Mouse (Mus musculus) kidney, adult 11 months (tissue): ENCODE data around the gene Maf.

Experiments
- DNase-seq: peaks from one replicate; pipeline ENCODE4 v3.0.0; 2022

Gene Maf

DNA sequence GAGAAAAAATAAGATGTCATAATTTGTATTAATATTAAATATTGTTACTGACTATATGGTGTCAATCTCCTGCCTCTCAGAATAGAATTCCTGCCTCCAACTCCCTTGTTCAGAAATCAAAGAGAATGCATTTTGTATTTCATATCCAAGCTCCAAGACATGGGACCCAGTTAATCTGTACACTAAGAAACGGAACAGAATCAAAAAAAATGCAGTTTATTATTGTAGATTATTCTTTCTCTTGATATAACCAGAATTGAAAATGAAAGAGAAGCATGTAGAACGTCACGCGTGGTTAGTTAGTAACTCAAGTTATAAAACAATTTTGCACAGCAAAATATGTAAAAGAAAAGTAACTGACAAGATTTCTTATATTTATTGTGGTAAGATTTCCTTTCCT lies 4.5 kb downstream of the Maf start:
- DNase-seq, result no peak

DNA sequence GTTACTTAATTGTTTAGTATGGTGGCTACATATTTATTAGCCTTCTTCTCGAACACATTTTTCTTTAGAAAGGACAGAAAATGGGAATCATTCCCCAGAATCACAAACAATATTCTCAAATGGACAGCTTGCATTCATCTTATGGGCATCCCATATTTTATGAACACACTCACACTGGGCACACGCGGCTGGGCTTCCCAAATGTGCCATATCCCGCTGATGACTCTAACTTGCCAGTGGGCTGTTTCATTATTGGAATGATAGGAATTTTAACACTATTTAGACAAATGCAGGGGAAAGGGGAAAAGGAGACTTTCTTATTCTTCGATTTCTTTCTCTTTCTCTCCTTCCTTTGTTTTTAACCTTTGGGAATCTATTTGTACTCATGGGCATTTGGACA lies 6.6 kb downstream of the Maf start:
- no peak for DNase-seq

DNA sequence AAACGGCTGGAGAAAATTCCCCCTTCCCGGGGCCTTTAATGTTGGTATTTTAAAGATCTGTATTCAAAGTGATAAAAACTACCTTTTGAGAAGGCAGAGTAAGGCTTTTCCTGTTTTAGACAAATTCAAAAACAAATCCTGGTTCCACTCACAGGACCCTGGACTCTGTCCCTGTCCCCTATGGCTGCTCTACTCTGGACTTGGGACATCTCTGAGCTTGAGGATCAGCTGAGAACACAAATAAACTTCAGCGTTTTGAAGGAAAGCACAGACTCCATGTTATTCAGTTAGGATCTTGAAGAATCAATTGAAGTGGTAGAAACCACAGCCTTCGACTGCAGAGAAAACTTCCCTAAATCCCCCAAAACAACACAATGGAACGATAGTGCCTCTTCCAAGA lies 8.4 kb downstream of the Maf start:
- no peak for DNase-seq

- no peak for DNase-seq
Observed at GRCm38 (mm10) chr8:115697410-115697809, 10.2 kb downstream of the Maf start.

DNA sequence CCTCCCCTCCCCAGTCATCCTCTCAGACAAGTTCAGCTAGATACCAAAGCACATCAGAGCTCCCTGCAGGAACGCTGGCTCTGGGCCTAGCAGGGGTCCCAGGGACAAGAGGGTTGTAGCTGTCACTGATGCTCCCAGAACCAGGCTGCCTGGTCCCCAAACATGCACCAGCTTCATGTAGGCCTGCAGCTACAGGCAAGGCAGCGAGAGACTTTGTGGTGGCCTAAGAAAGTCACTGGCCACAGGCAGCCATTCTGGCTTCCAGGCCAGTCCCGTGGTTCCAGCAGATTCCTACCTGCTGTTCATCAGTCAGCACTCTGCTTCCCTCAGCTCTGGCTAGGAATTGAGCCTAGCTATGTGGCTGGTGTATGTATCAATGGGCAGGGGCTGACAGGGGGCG lies 10.9 kb downstream of the Maf start:
- DNase-seq, result no peak

DNA sequence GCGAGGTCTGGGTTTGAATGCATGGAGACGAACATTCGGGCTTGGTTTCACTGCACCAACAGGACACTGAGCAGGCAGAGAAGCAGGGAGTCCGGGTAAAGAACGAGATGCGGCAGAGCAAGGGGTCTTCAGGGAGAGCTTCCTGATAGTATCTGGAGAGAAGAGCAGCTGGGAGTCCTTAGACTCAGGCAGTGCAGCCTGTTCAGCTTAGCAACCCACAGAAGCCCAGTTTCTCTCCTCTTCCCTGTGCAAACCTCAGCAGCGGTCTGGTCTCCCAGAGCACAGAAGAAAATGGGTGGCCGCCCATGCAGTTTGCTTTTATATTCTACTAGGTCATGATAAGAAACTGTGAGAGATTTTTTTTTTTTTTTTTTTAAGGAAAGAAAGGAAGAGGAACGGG lies 20.2 kb downstream of the Maf start:
- no peak for DNase-seq

- no peak for DNase-seq
Observed at GRCm38 (mm10) chr8:115683309-115683708, 24.3 kb downstream of the Maf start.

- no peak for DNase-seq
Observed at GRCm38 (mm10) chr8:115679539-115679938, 28.1 kb downstream of the Maf start.

- no peak for DNase-seq
Observed at GRCm38 (mm10) chr8:115664866-115665265, 42.7 kb downstream of the Maf start.

GRCm38 (mm10) chr8:115650110-115650521 lies 57.5 kb downstream of the Maf start:
- no peak for DNase-seq

GRCm38 (mm10) chr8:115645139-115645538 lies 62.5 kb downstream of the Maf start:
- DNase-seq, result no peak

- DNase-seq, result no peak
Observed at GRCm38 (mm10) chr8:115641936-115642335, 65.7 kb downstream of the Maf start.

- no peak for DNase-seq
Observed at GRCm38 (mm10) chr8:115639951-115640350, 67.6 kb downstream of the Maf start.

- DNase-seq, result no peak
Observed at GRCm38 (mm10) chr8:115636751-115637150, 70.8 kb downstream of the Maf start.
